Mouse (Mus musculus): ENCODE measurements around the gene Rspry1. TPM values are rescaled to one million over a fixed set of nuclear protein-coding genes. Genes with fewer than 3 reads are reported as not detected.

Gene Rspry1
- total RNA-seq, 2 experiments from 2014 or later, result 32.6 to 38.7 TPM

DNA sequence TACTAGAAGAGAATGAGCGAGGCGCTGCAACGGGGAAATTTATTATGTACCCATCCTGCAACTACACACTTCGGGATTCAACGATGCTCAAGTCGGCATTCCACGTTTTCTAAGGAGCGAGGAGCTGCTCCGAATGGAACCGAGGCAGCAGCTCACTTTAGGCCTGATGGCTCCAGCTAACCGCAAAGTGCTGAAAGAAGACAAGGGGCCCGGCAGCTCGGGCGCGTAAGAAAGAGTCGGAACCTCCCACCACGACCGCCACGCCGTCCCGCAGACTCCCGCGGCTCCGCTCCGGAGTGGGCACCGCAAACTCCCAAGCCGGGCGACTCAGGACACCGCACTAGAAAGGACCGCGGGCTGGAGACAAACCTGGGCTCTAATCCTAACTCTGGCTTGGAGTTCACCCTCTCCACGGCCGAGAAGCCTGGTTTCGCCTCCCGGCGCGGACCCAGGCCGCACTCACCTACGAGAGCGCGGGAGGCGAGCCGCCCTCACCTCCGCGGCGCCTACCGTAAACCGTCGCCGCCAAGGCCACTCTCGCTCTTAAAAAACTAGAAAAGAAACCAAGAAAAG, 617 bp upstream of the Rspry1 start:
- peak; percentile 41 to 51 for DNase-seq (ENCODE audit: low spot score in 2 of 2)

DNA sequence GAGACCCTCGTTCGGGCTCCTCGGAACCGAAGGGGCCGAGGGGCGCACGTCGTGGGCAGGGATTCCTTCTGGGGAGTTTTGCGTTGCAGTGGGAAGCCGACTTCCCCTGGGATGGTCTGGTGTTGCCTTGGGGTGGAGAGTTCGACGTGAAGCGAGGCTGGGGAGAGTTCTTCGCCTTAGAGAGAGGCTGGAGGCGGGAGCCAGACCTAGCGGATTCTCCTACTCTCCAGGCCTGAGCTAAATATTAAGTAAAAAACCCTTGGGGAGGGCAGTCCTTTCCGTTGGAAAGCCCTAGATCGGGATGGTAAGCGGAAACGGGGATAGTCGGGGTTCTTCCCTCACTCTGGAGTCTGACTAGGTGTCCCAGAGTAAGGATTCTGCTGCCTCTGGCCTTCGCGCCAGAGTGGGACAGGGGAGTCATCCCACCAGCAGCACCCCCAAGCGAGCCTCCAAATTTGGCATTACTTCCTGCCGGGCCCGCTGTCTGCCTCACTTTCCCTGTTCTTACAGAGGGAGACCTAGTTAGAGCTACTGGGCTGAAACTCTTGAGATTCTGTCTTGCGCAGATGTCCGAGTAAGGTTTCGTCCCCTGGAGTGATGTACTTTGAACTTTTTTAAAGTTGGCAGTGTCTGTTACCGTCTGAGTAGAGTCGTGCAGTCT, 864 bp downstream of the Rspry1 start:
- DNase-seq (ENCODE audit: low spot score in 2 of 2), result peak; percentile 21 to 25

DNA sequence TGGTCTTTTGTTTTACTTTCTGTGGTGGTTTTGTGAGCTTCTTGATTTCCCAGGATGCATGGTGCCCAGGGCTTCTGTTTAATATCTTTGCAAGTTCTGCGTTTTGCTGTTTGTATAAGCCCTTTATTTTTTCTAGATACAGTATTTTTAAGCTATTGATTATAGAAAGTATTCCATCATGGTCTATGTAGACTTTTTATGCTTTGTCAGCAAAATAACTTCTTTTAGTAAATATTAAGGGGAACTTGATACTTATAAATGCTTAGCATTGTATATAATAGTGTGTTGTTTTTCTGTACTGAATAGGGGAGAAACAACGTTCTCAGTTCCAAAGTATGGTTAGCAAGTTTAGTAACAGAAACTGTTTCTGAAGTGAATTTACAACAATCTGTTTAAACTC, 2.3 kb downstream of the Rspry1 start:
- no peak for DNase-seq (ENCODE audit: low spot score in 2 of 2)

DNA sequence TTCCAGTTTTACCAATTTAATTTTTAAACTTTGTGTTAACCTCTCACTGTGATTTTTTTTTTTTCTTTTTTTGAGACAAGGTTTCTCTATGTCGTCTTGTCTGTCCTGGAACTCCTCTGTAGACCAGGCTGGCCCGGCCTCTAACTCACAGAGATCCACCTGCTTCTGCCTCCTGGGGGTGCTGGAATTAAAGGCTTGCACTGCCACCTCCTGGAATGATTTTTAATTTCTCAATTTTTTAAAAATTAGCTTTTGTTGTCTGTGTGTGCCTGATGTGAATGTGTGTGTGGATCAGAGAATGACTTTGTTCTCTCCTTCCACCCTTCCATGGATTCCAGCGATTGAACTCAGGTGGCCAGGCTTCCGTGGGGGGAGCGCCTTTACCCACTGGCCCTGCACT, 5.3 kb downstream of the Rspry1 start:
- DNase-seq (ENCODE audit: low spot score in 2 of 2), result no peak

DNA sequence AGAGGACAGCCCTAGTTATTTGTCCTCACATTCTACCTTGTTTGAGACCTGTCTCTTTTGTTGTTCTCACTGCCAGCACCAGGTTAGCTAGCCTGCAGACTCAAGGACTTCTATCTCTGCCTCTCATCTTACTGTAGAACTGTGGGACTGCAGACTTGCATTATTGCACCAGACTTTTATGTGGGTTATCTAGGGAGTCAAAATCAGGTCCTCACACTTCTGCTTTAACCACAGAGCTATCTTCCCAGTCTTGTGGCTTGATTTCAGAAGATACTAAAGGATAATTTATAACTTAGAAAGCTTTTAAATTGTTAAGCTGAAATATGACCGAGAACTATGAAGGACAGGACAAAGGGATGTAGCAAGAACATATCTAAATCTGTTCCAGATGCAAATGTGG, 23.1 kb downstream of the Rspry1 start:
- no peak for DNase-seq (ENCODE audit: low spot score in 2 of 2)

DNA sequence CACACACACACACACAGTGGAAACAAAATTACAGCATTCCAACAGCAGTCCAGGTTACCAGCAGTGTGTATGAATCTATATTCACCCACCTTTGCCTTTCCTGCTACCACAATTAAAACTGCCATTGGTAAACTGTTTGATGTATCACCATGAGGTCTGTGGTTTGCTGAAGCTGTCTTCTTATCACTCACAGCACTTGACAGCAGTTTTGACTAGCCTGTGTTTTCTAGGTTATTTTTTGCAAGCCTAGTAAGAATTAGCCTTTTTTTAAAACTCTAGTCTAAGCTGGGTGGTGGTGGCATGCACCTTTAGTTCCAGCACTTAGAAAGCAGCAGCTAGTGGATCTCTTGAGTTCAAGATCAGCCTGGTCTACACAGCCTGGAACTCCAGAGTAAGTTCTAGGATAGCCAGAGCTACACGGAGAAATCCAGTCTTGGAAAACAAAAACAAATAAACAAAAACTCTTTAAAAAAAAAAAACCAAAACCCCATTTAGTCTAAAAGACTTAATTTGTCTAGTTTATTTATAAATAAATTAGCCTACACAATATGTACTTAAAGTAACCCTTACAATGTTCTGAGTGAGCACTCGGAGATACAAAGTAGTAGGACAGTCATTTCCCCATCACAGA, 31.9 kb downstream of the Rspry1 start:
- no peak for DNase-seq (ENCODE audit: low spot score in 2 of 2)

DNA sequence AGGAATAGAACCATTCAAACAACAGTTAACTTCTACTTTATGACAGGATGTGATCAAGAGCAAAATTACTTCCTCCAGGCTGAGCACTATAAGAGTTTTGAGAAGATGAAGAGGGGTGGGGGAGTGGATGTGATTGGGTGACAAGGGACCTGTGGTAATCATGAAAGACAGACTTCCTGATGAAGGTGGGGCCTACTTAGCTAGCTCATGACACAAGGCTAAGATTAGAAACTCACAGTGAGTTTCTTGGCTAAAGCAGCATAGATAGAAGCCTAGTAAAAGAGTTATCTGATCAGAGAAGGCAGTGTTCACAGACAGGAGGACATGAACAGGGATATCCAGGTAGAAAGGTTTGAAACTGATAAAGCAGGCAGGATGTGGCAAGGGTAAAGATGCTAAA, 32.5 kb downstream of the Rspry1 start:
- DNase-seq (ENCODE audit: low spot score in 2 of 2), result no peak

- no peak for DNase-seq (ENCODE audit: low spot score in 2 of 2)
Measured at GRCm38 (mm10) chr8:94641183-94641582, 39.4 kb downstream of the Rspry1 start.

GRCm38 (mm10) chr8:94641938-94642337, 40.2 kb downstream of the Rspry1 start:
- no peak for DNase-seq (ENCODE audit: low spot score in 2 of 2)

GRCm38 (mm10) chr8:94645202-94645601, 43.5 kb downstream of the Rspry1 start:
- DNase-seq (ENCODE audit: low spot score in 2 of 2), result no peak

GRCm38 (mm10) chr8:94646165-94646564, 44.4 kb downstream of the Rspry1 start:
- DNase-seq (ENCODE audit: low spot score in 2 of 2), result no peak

DNA sequence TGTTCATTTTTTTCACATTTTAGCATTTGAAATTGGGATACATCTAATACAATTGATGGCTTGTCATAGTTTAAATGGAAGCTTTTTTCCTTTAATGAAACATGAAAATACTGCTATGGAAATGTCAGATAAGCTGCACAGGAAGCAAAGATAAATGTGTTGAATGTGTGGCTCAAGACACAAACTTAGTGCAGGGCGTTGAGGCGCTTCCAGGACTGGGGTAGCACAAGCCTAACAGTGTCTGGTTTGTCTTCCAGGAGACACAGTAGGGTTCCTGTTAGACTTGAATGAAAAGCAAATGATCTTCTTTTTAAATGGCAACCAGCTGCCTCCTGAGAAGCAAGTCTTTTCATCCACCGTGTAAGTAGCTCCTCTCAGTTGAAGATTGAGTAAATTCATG, 47.8 kb downstream of the Rspry1 start:
- no peak for DNase-seq (ENCODE audit: low spot score in 2 of 2)

- DNase-seq (ENCODE audit: low spot score in 2 of 2), result no peak
Measured at GRCm38 (mm10) chr8:94652951-94653350, 51.2 kb downstream of the Rspry1 start.

DNA sequence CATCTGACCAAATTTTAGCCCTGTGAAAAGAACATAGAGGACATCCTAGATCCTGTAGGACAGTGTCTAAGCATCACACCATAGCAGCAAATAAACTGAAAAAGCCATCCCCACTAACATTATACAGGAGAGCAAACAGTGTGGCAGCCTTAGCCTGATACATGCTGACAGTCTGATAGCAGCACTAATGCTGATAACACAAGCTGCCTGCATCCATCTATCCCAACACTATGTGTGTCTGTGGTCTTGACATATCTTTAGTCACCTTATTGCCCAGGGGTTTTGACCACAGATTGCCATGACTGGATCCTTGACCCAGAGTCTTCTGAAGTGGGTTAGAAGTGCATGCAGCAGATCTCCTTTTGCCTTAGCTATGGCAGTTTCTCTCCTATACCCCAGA, 53.3 kb downstream of the Rspry1 start:
- no peak for DNase-seq (ENCODE audit: low spot score in 2 of 2)

DNA sequence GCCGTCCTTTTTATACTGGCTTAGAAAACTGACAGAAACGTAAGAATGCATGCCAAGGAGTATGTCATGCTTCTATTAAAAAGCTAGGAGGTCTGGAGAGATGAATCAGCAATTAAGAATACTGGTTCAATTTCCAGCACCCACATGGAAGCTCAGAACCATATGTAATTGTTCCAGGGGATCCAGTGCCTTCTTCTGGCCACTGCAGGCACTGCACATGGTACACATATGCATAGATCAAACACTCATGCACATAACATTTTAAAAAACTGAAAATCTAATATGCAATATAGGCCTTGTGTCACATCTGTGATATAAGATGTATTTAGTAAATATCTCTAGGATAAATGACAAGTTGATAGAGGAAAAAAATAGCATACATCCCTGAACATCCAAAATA, 56.3 kb downstream of the Rspry1 start:
- no peak for DNase-seq (ENCODE audit: low spot score in 2 of 2)

GRCm38 (mm10) chr8:94660418-94660817, 58.7 kb downstream of the Rspry1 start:
- no peak for DNase-seq (ENCODE audit: low spot score in 2 of 2)

DNA sequence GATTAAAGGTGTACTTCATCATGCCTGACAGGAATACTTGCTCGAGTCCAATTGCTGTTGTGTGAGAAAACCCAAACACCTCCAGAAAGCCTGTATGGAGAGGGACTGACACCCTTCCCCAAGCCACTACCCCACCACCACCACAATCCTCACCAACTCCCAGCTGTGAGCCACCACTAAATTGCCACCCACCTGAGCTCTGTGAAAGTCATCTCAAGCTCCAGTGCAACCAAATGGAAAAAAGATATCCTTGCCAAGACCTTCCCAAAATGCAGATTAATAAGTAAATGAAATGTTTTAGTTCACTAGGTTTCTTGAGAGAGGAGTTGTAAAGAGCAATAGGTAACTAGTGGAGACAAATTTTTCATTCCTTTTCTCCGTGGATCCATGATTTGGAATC, 63.0 kb downstream of the Rspry1 start:
- DNase-seq (ENCODE audit: low spot score in 2 of 2), result no peak

DNA sequence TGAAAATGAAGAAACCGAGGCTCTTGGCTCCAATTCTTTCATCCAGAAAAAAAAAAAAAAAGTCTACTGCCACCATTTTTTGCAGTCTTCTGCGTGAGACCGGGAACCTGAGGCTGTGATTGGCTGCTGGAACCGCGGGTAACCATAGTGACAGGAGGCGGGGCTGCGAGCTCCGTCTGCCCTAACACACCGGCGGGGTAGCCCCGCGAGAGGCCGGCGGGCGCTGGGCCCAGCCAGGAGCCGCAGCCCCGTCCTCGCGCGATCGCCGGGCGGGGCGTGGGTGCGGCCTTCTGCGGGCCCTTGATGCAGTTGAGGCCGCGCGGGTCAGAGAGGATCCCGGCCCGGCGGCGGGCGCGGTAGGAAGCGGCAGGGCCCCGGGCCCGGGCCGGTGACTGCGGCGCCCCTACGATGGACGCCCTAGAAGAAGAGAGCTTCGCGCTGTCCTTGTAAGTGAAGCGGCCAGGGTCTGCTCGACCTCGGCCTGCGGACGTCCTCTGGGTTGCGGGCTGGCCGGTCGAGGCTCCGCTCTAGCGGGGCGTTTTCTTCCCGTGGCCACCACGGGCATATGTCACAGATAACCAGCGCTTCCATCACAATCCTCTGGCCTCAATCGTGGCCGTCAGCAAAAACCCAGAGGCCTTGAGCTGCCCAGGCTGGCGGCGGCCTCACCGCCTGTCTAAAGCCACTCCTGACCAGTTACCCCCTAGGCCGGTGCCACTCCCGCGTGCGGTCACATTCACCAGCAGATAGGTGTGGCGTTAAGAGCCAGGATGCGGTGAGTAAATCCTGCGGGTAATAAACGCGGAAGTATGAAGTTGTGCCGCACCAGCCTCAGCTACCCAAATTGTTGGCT, 64.9 kb downstream of the Rspry1 start, which contains the start of gene Arl2bp:
Arl2bp (plus strand) TSS at position 145 of the 853 bp plus-strand sequence.
- DNase-seq (ENCODE audit: low spot score in 2 of 2), result peak; percentile 92 to 94

DNA sequence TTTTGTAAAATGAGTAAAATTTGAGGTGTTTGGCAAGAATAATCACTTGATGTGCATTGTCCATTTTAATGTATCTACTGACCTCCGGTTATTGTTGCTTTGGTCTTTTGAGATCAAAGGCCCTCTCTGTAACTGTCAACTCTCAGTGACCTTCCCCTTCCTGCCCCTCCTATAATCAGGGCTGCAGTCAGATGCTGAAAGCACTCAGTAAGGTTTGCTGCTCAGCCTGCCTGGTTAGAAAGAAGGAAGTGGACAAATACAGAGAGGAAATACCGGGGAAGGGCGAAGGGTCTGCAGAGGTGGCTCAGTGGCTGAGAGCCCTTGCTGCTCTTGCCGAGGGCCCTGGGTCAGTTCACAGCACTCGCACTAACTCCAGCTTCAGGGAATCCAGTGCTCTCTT, 72.6 kb downstream of the Rspry1 start:
- DNase-seq (ENCODE audit: low spot score in 2 of 2), result peak in 1 of 2 experiments; percentile 4

DNA sequence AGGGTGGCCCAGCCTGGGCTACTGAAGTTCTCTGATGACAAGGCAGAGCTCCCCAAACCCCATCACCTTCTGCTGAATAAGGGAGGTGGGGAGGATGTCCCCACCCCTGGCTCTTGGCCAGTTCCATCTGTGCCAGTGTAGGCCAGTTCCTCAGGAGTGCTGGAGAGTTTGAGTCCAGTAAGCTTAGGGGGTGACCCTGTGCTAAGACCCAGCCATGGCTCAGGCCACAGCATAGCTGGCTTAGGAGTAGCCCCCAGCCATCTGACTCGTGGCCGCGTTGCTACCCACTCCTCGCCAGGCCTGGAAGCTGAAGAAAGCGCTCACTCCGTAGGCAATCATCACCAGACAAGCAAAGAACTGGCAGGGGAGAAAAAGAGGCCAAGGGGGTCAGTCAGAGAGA, 74.2 kb downstream of the Rspry1 start:
- DNase-seq (ENCODE audit: low spot score in 2 of 2), result peak in 1 of 2 experiments; percentile 9

DNA sequence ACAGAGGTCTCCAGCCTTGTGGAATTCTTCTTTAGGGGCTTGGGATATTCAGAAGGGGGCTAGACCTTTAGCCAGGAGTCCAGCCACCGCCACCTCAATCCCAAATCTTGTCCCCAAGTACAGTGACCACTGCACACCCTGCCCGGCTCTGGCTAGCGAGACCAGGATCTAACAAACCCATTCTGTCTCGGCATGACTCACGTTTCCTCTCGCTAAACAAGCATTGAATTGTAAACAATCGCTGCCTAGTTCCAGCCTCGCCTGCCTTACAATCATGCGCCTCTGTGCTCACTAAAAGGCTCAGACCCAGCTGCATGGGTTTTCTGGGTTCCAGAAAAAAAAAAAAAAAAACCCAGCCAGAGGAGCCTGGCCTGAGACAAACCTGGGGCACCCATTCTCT, 76.8 kb downstream of the Rspry1 start:
- DNase-seq (ENCODE audit: low spot score in 2 of 2), result peak in 1 of 2 experiments; percentile 17

DNA sequence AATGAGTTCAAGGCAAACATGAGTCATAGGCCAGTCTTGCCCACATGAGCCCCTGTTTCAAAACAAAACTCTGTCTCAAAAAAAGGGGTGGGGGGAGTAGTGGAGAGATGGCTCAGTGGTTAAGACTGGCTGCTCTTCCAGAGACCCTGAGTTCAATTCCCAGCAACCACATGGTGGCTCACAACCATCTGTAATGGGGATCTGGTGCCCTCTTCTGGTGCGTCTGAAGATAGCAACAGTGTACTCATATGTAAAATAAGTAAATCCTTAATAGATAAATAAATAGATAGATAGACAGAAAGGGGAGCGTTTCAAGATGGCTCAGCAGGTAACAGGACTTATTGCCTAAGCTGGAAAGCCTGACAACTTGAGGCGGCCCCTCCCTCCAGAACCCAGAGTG, 78.7 kb downstream of the Rspry1 start:
- DNase-seq (ENCODE audit: low spot score in 2 of 2), result no peak

Data from layer of hippocampus, postnatal 10 days (tissue).